ENCODE assay signal across 10 mouse cellular contexts in genomic region chr10:68164723-68165706, GRCm38 (mm10).
DNase-seq lines count a peak whose midpoint lies in the region; ATAC-seq and TF ChIP-seq lines count a peak whose summit lies in the region.
"Had no signal": no experiment of that assay in that cellular context is flagged by ENCODE, and none has a peak within 500 bp of the region (broad histone marks: within the 10 kb centered on the region; RNA-seq: fewer than 3 reads in every experiment).

No protein-coding gene starts in this region.

- no peaks in the 10 kb centered on the region for H3K36me3 ChIP-seq in hindbrain, embryonic 14.5 days (replicated peaks; ENCODE audit: control insufficient read depth, insufficient read depth)
- no peaks in the 10 kb centered on the region for H3K36me3 ChIP-seq in hindbrain, embryonic 10.5 days
- H3K36me3 ChIP-seq in lung, embryonic 16.5 days (ENCODE audit: control insufficient read depth, insufficient read depth, low read length), result no peaks in the 10 kb centered on the region
- H3K36me3 ChIP-seq: hindbrain, embryonic 13.5 days had no signal

- H3K27me3 ChIP-seq in hindbrain, embryonic 14.5 days (ENCODE audit: control insufficient read depth, insufficient read depth, low read length), result no peaks in the 10 kb centered on the region
- H3K27me3 ChIP-seq in hindbrain, embryonic 10.5 days (ENCODE audit: insufficient read depth, poor library complexity, severe bottlenecking), result no peaks in the 10 kb centered on the region
- H3K27me3 ChIP-seq in lung, embryonic 16.5 days (ENCODE audit: control insufficient read depth, insufficient read depth, low read depth, low read length), result no peaks in the 10 kb centered on the region
- H3K27me3 ChIP-seq: hindbrain, embryonic 13.5 days had no signal

- no peak for TF ChIP-seq CTCF in cortical plate, adult 2 months (IDR thresholded peaks at IDR 0.05; ENCODE audit: extremely low read depth, insufficient read depth, low read length)

- H3K27ac ChIP-seq in hindbrain, embryonic 14.5 days, result peak overlapping the region; percentile 9; the same call in 1 of the 2 replicates
- H3K27ac ChIP-seq in hindbrain, embryonic 10.5 days, result no peak overlapping the region
- H3K27ac ChIP-seq in lung, embryonic 16.5 days (ENCODE audit: low read length), result peak overlapping the region; percentile 77; the same call in 1 of the 2 replicates
- peak overlapping the region; percentile 68 for H3K27ac ChIP-seq in cortical plate, adult 2 months (ENCODE audit: insufficient read depth, low read length)

- no peak for DNase-seq in hindbrain, embryonic 14.5 days (ENCODE audit: low spot score)
- no peak for DNase-seq in hindbrain, embryonic 10.5 days (ENCODE audit: low spot score)
- no peak for DNase-seq in lung, postnatal 14 days
- DNase-seq in urinary bladder, adult 2 months (ENCODE audit: low spot score), result no peak
- DNase-seq: adrenal gland, adult 8-10 months; cerebellum, postnatal 14 days had no signal

- H3K9me3 ChIP-seq in hindbrain, embryonic 14.5 days (ENCODE audit: control insufficient read depth, low read length), result no peaks in the 10 kb centered on the region
- H3K9me3 ChIP-seq in hindbrain, embryonic 10.5 days, result no peaks in the 10 kb centered on the region
- H3K9me3 ChIP-seq in lung, embryonic 16.5 days (ENCODE audit: control insufficient read depth, low read length), result no peaks in the 10 kb centered on the region
- H3K9me3 ChIP-seq: hindbrain, embryonic 13.5 days had no signal

- WGBS in hindbrain, embryonic 14.5 days, result 70% methylated on average over 8 of the region's 8 CpGs
- 79% methylated on average over 8 of the region's 8 CpGs for WGBS in hindbrain, embryonic 10.5 days
- WGBS in lung, embryonic 16.5 days, result 56% methylated on average over 8 of the region's 8 CpGs

- no peak overlapping the region for H3K4me2 ChIP-seq in hindbrain, embryonic 14.5 days (replicated peaks)
- no peak overlapping the region for H3K4me2 ChIP-seq in lung, embryonic 16.5 days (ENCODE audit: low read depth, low read length)
- H3K4me2 ChIP-seq: hindbrain, embryonic 13.5 days had no signal

- H3K9ac ChIP-seq in hindbrain, embryonic 14.5 days, result no peak overlapping the region
- H3K9ac ChIP-seq in lung, embryonic 16.5 days (ENCODE audit: low read length), result no peak overlapping the region
- H3K9ac ChIP-seq: hindbrain, embryonic 13.5 days had no signal

- peaks cover 26% of the 10 kb centered on the region for H3K4me1 ChIP-seq in hindbrain, embryonic 14.5 days (replicated peaks; ENCODE audit: control insufficient read depth, insufficient read depth, low read length)
- H3K4me1 ChIP-seq in hindbrain, embryonic 10.5 days (replicated peaks), result peaks cover 32% of the 10 kb centered on the region
- H3K4me1 ChIP-seq in lung, embryonic 16.5 days (replicated peaks; ENCODE audit: control insufficient read depth, insufficient read depth, low read length), result peaks cover 44% of the 10 kb centered on the region
- H3K4me1 ChIP-seq in cortical plate, adult 2 months (ENCODE audit: control insufficient read depth, insufficient read depth, low read length), result peaks cover 12% of the 10 kb centered on the region

- no peak overlapping the region for H3K4me3 ChIP-seq in hindbrain, embryonic 14.5 days (replicated peaks; ENCODE audit: low read length)
- H3K4me3 ChIP-seq in hindbrain, embryonic 10.5 days, result no peak overlapping the region
- H3K4me3 ChIP-seq in lung, embryonic 16.5 days (ENCODE audit: low read length), result no peak overlapping the region
- no peak overlapping the region for H3K4me3 ChIP-seq in cortical plate, adult 2 months (ENCODE audit: insufficient read depth, low read length)
- H3K4me3 ChIP-seq: hindbrain, embryonic 13.5 days had no signal

- no peak for TF ChIP-seq POLR2A in cortical plate, adult 2 months (IDR thresholded peaks at IDR 0.05; ENCODE audit: extremely low read depth, insufficient read depth, low read length)

- no peak for ATAC-seq in hindbrain, embryonic 14.5 days (ENCODE audit: low FRiP score)
- ATAC-seq in lung, embryonic 16.5 days (ENCODE audit: low read depth), result no peak
- peak; percentile 37; the same call in 1 of the 2 replicates for ATAC-seq in megakaryocyte progenitor cell, adult 5-6 weeks (replicated peaks; ENCODE audit: poor library complexity)
